Mouse (Mus musculus): ENCODE results near the gene Tac2.
"Not testable (repeated sequence)": the region's sequence is repeated elsewhere in the genome, so short reads cannot be mapped to it uniquely, and the experiment has no call there.

DNA sequence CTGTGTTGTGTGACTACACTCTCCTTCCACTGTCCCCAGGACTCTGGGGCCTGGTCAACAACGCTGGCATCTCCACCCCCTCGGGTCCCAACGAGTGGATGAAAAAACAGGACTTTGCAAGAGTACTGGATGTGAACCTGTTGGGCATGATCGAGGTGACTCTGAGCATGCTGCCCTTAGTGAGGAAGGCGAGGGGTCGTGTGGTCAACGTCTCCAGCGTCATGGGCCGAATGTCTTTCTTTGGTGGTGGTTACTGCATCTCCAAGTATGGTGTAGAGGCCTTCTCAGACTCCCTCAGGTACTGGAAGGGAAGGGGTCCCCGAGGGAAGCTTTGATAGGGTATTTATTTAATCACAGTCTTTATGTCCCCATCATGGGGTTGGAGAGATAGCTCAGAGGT lies 38.6 kb downstream of the Tac2 start:
- TF ChIP-seq EP300 (optimal IDR thresholded peaks at IDR 0.05); CTCF (IDR thresholded peaks at IDR 0.05; ENCODE audit: low read depth): not testable (repeated sequence)
